Mouse (Mus musculus): Measurements from ENCODE around the gene Col10a1. TPM values are rescaled to one million over a fixed set of nuclear protein-coding genes. Genes with fewer than 3 reads are reported as not detected.
"Not testable (repeated sequence)": the region's sequence is repeated elsewhere in the genome, so short reads cannot be mapped to it uniquely, and the experiment has no call there.

The Col10a1 gene
- total RNA-seq (2022): under 1 TPM in 2 of 4 experiments, not detected in 2; 0.16 to 0.20 TPM

- no peak for DNase-seq (ENCODE audit: low spot score in 2 of 2)
Observed at GRCm38 (mm10) chr10:34389681-34390080, at the start of gene Col10a1. TSS of gene Col10a1 (plus strand) at chr10:34389981.

GRCm38 (mm10) chr10:34341014-34341413, 48.8 kb upstream of the Col10a1 start:
- no peak for DNase-seq (ENCODE audit: low spot score in 2 of 2)

- no peak for DNase-seq (ENCODE audit: low spot score in 2 of 2)
Observed at GRCm38 (mm10) chr10:34341886-34342285, 47.9 kb upstream of the Col10a1 start.

- no peak for DNase-seq (ENCODE audit: low spot score in 2 of 2)
Observed at GRCm38 (mm10) chr10:34352166-34352565, 37.6 kb upstream of the Col10a1 start.

- no peak for DNase-seq (ENCODE audit: low spot score in 2 of 2)
Observed at GRCm38 (mm10) chr10:34358263-34358662, 31.5 kb upstream of the Col10a1 start.

- DNase-seq (ENCODE audit: low spot score in 2 of 2): no peak
Observed at GRCm38 (mm10) chr10:34363756-34364155, 26.0 kb upstream of the Col10a1 start.

GRCm38 (mm10) chr10:34368138-34368537, 21.6 kb upstream of the Col10a1 start:
- DNase-seq (ENCODE audit: low spot score in 2 of 2): no peak

GRCm38 (mm10) chr10:34373332-34373731, 16.4 kb upstream of the Col10a1 start:
- no peak for DNase-seq (ENCODE audit: low spot score in 2 of 2)

- DNase-seq (ENCODE audit: low spot score in 2 of 2): no peak
Observed at GRCm38 (mm10) chr10:34385636-34386035, 4.1 kb upstream of the Col10a1 start.

GRCm38 (mm10) chr10:34396959-34397358, 7.2 kb downstream of the Col10a1 start:
- no peak for DNase-seq (ENCODE audit: low spot score in 2 of 2)

GRCm38 (mm10) chr10:34399267-34399666, 9.5 kb downstream of the Col10a1 start:
- DNase-seq (ENCODE audit: low spot score in 2 of 2): no peak

- DNase-seq (ENCODE audit: low spot score in 2 of 2): peak; percentile 82 to 87
Observed at GRCm38 (mm10) chr10:34418204-34418756, 28.5 kb downstream of the Col10a1 start, which contains the start of gene Nt5dc1. TSS of gene Nt5dc1 (minus strand) at chr10:34418552.

- not testable (repeated sequence) for DNase-seq (ENCODE audit: low spot score in 2 of 2)
Observed at GRCm38 (mm10) chr10:34418794-34419193, 29.0 kb downstream of the Col10a1 start.

- DNase-seq (ENCODE audit: low spot score in 2 of 2): no peak
Observed at GRCm38 (mm10) chr10:34431783-34432182, 42.0 kb downstream of the Col10a1 start.

- DNase-seq (ENCODE audit: low spot score in 2 of 2): not testable (repeated sequence)
Observed at GRCm38 (mm10) chr10:34434191-34434590, 44.4 kb downstream of the Col10a1 start.

Other genes starting within 250 kb of the Col10a1 start
- gene Dse, start 182.3 kb upstream of the Col10a1 start, total RNA-seq (2022): 10 to 100 TPM in 1 of 4 experiments, 1 to 10 TPM in 3; 8.0 to 10.5 (median 8.3) TPM
- gene Tspyl1, start 107.8 kb upstream of the Col10a1 start, total RNA-seq (2022): 100 to 1,000 TPM; 158 to 178 (median 166) TPM
- gene Tspyl4, start 92.5 kb upstream of the Col10a1 start, total RNA-seq (2022): 100 to 1,000 TPM; 349 to 398 (median 369) TPM
- gene Nt5dc1, start 28.6 kb downstream of the Col10a1 start, total RNA-seq (2022): 1 to 10 TPM; 3.4 to 5.0 (median 4.0) TPM
- under 1 TPM; 0.12 to 0.25 (median 0.15) TPM for gene Frk, start 93.4 kb downstream of the Col10a1 start, total RNA-seq (2022)